Mouse (Mus musculus): ENCODE data around the gene Otub1. TPM values are rescaled to one million over a fixed set of nuclear protein-coding genes. Genes with fewer than 3 reads are reported as not detected.

Gene Otub1
- polyA plus RNA-seq, 1 experiment, result 248 TPM

- no peak for TF ChIP-seq POLR2A (IDR thresholded peaks at IDR 0.05; ENCODE audit: borderline replicate concordance, insufficient read depth, low read length)
- TF ChIP-seq CTCF (IDR thresholded peaks at IDR 0.05; ENCODE audit: borderline replicate concordance, insufficient read depth, low read depth, low read length), result no peak
- Histone ChIP-seq H3K27ac (ENCODE audit: insufficient read depth, low read length) (no peak overlapping the region), H3K27me3 (ENCODE audit: control insufficient read depth, insufficient read depth, low read length) (no peaks in the 10 kb centered on the region), H3K4me3 (replicated peaks; ENCODE audit: insufficient read depth, low read depth, low read length) (no peak overlapping the region), H3K4me1 (ENCODE audit: control insufficient read depth, insufficient read depth, low read length) (peaks cover 15% of the 10 kb centered on the region)
- no peak for DNase-seq
- WGBS, result 12% methylated on average over 6 of the region's 6 CpGs
Observed at GRCm38 (mm10) chr19:7217926-7218267, 11.8 kb upstream of the Otub1 start.

DNA sequence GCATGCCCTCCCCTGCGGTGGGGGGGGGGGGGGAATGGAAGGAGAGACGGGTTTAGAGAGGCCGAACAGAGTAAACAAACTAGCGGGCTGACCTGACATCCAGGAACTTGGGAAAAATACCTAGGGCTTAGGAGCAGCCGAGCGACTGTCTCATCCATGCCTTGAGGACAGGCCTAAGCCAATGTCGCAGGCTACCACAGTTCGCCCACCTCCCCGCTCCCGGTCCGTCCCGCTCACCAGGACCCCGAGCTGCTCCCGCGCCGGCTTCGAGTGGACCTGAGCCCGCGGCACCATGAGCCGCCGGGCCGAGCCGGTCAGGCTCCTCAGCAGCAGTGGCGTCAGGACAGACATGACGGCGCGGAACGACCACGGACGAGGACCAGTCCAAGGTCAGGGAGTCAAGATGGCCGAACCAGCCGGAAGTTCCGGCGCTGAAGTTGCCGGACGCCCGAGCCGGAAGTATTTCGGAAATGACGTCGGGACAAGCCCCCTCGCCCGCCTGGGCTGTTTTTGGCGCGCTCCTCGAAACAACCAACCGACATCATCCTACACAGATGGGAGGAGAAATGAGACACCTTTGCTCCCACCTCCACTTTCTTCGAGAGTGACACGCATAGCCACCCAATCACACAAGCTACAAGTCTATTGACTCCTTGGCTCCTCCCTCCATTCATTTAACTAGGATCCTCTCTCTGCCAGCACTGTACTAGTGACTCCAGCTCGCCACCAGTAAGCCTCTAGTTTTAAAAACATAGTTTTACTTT lies 11.2 kb upstream of the Otub1 start, which contains the start of gene Cox8a:
Gene Cox8a (minus strand): TSS at position 455 of the 764 bp plus-strand sequence.
- H3K4me3 ChIP-seq (replicated peaks; ENCODE audit: insufficient read depth, low read depth, low read length), result peak within 1 kb of the TSS; percentile 70
- peaks cover 15% of the 10 kb centered on the region for H3K4me1 ChIP-seq (ENCODE audit: control insufficient read depth, insufficient read depth, low read length)
- DNase-seq, result peak; percentile 97 to 99
- WGBS, result under 1% methylated on average over 50 of the region's 50 CpGs
- H3K27ac ChIP-seq (ENCODE audit: insufficient read depth, low read length), result peak within 1 kb of the TSS; percentile 100
- TF ChIP-seq POLR2A (IDR thresholded peaks at IDR 0.05; ENCODE audit: borderline replicate concordance, insufficient read depth, low read length) (peak; percentile 93), CTCF (IDR thresholded peaks at IDR 0.05; ENCODE audit: borderline replicate concordance, insufficient read depth, low read depth, low read length) (no peak)
- no peaks in the 10 kb centered on the region for H3K27me3 ChIP-seq (ENCODE audit: control insufficient read depth, insufficient read depth, low read length)

DNA sequence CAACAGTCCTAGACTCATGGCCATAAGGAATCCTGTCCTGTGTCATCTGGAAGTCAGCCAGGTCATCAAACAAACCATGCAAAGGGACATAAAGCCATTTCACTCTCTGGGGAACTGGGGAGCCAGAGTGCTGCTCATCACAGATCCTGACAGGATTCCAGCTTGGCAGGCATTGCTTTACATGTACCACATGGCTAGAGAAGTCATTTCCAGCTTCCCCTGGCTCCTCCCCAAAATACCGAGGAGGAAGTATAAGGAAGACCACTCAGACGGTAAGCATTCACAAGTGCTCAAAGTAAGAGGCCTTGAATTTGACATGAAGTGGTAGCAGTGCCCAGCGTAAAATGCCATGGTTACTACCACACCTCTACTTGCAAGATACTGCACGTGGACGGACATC lies 8.4 kb upstream of the Otub1 start:
- WGBS, result 10% methylated on average over 5 of the region's 5 CpGs
- Histone ChIP-seq H3K27me3 (ENCODE audit: control insufficient read depth, insufficient read depth, low read length) (no peaks in the 10 kb centered on the region), H3K4me1 (ENCODE audit: control insufficient read depth, insufficient read depth, low read length) (peaks cover 15% of the 10 kb centered on the region), H3K4me3 (replicated peaks; ENCODE audit: insufficient read depth, low read depth, low read length) (peak overlapping the region; percentile 48), H3K27ac (ENCODE audit: insufficient read depth, low read length) (no peak overlapping the region; the same call in 1 of the 2 replicates)
- TF ChIP-seq POLR2A (IDR thresholded peaks at IDR 0.05; ENCODE audit: borderline replicate concordance, insufficient read depth, low read length), result no peak
- peak; percentile 60 to 71 for DNase-seq

- DNase-seq, result no peak
- no peak overlapping the region for H3K27ac ChIP-seq (ENCODE audit: insufficient read depth, low read length)
- H3K4me3 ChIP-seq (replicated peaks; ENCODE audit: insufficient read depth, low read depth, low read length), result no peak overlapping the region
- WGBS, result 95% methylated on average over 3 of the region's 3 CpGs
- no peaks in the 10 kb centered on the region for H3K27me3 ChIP-seq (ENCODE audit: control insufficient read depth, insufficient read depth, low read length)
- TF ChIP-seq CTCF (IDR thresholded peaks at IDR 0.05; ENCODE audit: borderline replicate concordance, insufficient read depth, low read depth, low read length) (no peak), POLR2A (IDR thresholded peaks at IDR 0.05; ENCODE audit: borderline replicate concordance, insufficient read depth, low read length) (no peak)
- H3K4me1 ChIP-seq (ENCODE audit: control insufficient read depth, insufficient read depth, low read length), result peaks cover 15% of the 10 kb centered on the region
Observed at GRCm38 (mm10) chr19:7213010-7213409, 6.9 kb upstream of the Otub1 start.

GRCm38 (mm10) chr19:7212216-7212615 lies 6.1 kb upstream of the Otub1 start:
- no peak overlapping the region for H3K27ac ChIP-seq (ENCODE audit: insufficient read depth, low read length)
- no peak for DNase-seq
- H3K27me3 ChIP-seq (ENCODE audit: control insufficient read depth, insufficient read depth, low read length), result no peaks in the 10 kb centered on the region
- no peak overlapping the region for H3K4me3 ChIP-seq (replicated peaks; ENCODE audit: insufficient read depth, low read depth, low read length)
- WGBS, result 76% methylated on average over 1 of the region's 1 CpGs
- H3K4me1 ChIP-seq (ENCODE audit: control insufficient read depth, insufficient read depth, low read length), result peaks cover 15% of the 10 kb centered on the region
- TF ChIP-seq CTCF (IDR thresholded peaks at IDR 0.05; ENCODE audit: borderline replicate concordance, insufficient read depth, low read depth, low read length), result no peak
- no peak for TF ChIP-seq POLR2A (IDR thresholded peaks at IDR 0.05; ENCODE audit: borderline replicate concordance, insufficient read depth, low read length)

- 88% methylated on average over 7 of the region's 7 CpGs for WGBS
- H3K4me1 ChIP-seq (ENCODE audit: control insufficient read depth, insufficient read depth, low read length), result peaks cover 10% of the 10 kb centered on the region
- TF ChIP-seq CTCF (IDR thresholded peaks at IDR 0.05; ENCODE audit: borderline replicate concordance, insufficient read depth, low read depth, low read length), result no peak
- no peak for TF ChIP-seq POLR2A (IDR thresholded peaks at IDR 0.05; ENCODE audit: borderline replicate concordance, insufficient read depth, low read length)
- no peak overlapping the region for H3K27ac ChIP-seq (ENCODE audit: insufficient read depth, low read length)
- no peaks in the 10 kb centered on the region for H3K27me3 ChIP-seq (ENCODE audit: control insufficient read depth, insufficient read depth, low read length)
- DNase-seq, result no peak
- no peak overlapping the region for H3K4me3 ChIP-seq (replicated peaks; ENCODE audit: insufficient read depth, low read depth, low read length)
Observed at GRCm38 (mm10) chr19:7209907-7210646, 4.0 kb upstream of the Otub1 start.

DNA sequence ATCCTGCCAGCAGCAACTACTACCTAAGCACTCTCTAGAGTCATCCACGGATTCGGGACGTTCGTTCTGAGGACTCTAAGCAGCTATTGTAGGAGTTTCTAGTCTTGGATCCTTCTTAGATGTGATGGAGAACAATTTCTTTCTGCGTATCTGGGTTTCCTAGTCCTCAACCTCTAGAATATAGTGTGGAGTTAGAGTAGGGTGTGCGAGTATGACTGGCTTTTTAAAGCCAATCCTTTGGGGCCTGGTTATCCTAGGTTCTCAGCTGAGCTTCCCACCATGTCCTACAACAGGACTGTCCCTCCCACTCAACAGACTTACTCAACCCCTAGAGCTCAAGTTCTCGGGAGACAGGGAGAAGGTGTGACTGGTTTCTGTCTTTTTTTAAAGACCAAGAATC lies 790 bp downstream of the Otub1 start:
- peaks cover 3% of the 10 kb centered on the region; the same call in 1 of the 2 replicates for H3K4me1 ChIP-seq (ENCODE audit: control insufficient read depth, insufficient read depth, low read length)
- WGBS, result 22% methylated on average over 7 of the region's 7 CpGs
- H3K27ac ChIP-seq (ENCODE audit: insufficient read depth, low read length), result peak overlapping the region; percentile 28; the same call in 1 of the 2 replicates

More for the DNA sequence above, 790 bp downstream of the Otub1 start:
- H3K4me3 ChIP-seq (replicated peaks; ENCODE audit: insufficient read depth, low read depth, low read length), result peak overlapping the region; percentile 94
- DNase-seq, result no peak
- no peaks in the 10 kb centered on the region for H3K27me3 ChIP-seq (ENCODE audit: control insufficient read depth, insufficient read depth, low read length)
- TF ChIP-seq CTCF (IDR thresholded peaks at IDR 0.05; ENCODE audit: borderline replicate concordance, insufficient read depth, low read depth, low read length) (no peak), POLR2A (IDR thresholded peaks at IDR 0.05; ENCODE audit: borderline replicate concordance, insufficient read depth, low read length) (no peak)

All from cerebellum, adult 2 months (tissue).